Mouse (Mus musculus) thymus, postnatal 0 days (tissue): ENCODE measurements around the gene Mpped2. TPM values are rescaled to one million over a fixed set of nuclear protein-coding genes. Genes with fewer than 3 reads are reported as not detected.

Source experiments
- DNase-seq: peaks from one replicate; pipeline ENCODE4 v3.0.0-alpha.2; 2015; ENCODE audit warnings: low spot score
- polyA plus RNA-seq: library from polyadenylated mRNA; unstranded; fragments of >200 nt; fragmentation: Nextera tagmentation; extraction: Ambion mirVana; gene quantifications from 2 replicates; pipeline ENCODE4 v1.2.1, GENCODE M21; 2015

Gene Mpped2
- polyA plus RNA-seq, 1 experiment from 2014 or later, result 8.4 TPM

DNA sequence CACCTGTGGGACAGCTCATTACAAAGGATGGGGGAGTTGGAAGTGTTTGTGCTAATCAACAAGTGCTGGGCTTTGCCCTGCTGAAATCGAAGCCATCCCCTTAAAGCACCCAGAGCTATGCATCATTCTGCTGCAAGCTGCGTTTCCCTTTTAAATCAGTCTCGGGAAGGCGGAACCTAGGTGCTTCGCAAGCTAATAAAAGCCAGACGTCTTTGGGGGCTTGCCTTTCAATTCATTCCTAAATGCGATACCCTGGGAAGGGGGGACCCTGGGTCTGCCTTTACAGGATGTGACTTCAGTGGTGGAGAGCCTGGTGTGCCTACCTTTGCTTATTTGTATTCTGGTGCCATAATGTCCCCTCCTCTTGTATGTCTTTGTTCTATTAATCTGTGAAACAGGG, 103.2 kb downstream of the Mpped2 start:
- DNase-seq, result no peak

DNA sequence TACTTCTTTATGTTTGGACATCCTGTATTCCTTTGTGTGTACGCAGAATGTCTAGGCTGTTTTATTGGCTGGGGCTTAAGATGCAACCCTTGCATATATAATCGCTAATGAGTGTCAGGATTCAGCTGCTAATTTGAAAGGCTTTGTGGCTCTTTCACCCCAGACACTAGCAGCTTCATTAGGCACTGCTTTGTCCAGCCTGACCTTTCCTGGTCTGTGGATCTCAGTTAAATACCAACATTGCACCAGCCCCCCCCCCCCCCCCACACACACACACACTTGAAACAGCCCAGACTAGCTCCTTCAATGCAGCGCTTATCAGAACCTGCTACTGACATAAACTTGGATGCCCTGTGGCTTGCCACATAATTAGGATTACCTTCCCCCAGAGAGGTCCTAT, 104.8 kb downstream of the Mpped2 start:
- no peak for DNase-seq

DNA sequence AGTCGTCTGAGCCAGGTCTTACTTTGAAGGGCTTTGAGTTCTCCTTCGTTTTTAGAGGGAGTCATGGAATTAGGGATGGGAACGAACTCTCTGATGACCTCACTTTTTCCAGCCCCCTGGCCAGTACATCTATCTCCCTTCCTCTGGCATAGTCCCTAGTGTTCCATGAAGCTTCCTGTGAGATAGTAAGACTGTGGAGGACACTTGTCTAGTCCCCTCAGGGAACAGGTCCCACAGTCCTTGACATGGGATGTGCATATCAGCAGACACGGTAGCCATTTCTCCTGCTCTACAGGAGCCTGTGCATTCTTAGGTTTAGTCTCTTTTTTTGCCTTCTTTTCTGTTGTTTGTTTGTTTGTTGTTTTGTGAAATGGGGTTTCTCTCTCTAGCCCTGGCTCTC, 105.8 kb downstream of the Mpped2 start:
- DNase-seq, result no peak

DNA sequence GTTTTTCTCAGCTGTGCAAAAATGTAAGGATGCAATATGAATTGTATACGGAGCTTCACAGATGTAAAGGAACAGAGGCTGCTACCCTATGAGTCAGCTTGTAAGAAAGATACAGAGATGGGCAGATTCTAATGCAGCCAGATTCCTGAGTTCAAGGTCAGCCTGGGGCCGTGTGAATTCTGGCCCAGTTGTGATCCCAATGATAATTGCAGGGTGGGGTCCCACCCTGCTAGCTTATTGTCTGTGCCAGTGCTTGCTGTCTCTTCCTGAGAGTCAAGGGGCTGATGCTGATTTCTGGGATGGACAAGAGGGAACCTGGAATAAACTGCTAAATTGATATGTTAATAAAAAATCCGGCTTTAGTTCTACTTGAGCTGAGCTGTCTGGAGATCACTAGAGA, 122.8 kb downstream of the Mpped2 start:
- DNase-seq, result no peak

DNA sequence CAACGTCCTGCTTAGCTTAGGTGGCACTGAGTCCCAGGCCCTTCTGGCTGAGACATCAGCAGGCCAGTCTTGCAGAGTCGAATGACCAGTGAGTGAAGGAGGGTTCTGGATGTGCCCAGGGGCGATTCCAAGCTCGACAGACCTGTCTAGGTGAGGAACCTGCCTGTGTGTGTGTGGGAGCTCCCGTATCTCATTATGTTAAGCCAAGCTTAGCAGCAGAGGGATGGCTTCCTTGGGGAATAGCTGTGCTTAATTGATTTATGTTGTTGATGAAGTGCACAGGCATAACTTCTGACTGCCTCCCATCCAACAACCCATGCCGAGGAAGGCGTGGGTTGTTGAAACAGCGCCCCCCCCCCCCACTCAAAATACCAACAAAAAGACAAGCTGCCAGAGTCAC, 128.2 kb downstream of the Mpped2 start:
- DNase-seq, result no peak

DNA sequence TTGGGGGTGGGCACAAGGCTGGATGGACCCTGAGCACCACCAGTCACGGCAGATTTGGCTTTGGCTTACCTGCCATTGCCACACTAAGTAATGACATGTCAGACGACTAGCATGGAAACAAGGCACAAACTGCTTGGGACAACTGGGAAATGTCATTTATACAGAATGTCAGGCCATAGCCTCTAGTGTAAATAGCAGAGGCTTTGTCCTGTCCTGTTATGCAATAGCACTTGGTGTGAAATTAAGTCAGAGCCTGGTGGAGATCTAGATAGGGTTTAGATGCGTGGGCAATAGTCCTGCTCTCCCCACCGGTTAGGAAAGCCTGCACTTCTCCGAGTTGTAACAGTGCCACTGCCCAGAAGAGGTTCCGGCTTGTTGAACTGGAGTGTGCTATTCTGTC, 128.8 kb downstream of the Mpped2 start:
- no peak for DNase-seq

DNA sequence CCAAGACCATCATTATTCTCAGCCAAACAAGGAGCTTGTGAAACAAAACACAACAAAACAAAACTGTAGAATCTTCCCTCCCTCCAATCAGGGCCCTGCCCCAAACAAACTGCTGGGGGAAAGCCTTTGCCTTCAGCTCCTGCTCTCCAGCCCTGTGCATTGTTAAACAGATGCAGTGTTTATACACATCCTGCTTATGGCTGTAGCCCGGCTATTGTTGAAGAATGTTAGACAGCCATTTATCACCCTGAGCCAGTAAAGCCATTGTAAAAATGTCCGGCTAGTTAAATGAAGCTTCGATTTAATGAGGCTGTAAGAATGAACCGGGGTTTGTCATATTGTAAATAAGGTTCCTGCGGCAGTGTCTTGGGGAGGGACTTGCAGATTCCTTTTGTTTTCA, 129.5 kb downstream of the Mpped2 start:
- DNase-seq, result no peak

DNA sequence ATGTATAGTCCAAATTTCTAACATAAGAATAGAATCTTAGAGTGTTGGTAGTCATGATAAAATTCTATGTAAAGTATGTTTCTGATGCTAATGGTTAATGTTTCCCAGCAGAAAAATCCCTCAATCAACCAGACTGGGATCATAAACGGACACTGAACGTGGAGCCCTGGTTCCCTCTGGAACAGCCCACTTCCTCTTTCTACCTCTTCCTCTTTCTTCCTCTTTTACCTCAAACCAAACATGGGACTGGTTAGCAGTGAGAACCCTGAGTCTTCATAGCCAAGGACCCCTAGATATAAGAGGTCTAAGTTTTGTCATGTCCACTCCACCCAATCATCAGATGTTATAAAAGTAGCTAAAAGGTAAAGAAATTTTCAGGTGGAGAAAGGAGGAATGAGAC, 132.4 kb downstream of the Mpped2 start:
- no peak for DNase-seq

DNA sequence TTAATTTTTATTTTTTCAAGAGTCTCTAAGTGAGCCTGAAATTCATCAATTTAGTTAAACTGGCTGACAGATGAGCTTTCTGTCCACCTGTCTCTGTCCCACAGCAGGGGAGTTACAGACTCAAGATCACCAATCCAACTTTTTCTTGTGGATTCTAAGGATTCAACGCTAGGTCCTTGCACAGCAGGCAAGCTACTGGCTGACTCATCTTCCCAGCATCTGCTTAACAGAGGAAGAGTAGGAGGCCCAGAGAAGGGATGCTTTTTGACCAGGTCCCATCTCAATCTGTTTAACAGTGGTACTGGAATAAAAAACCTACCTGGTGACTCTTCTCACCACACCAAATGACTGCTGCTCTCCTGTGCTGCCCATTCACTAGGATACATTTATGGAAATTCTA, 133.0 kb downstream of the Mpped2 start:
- DNase-seq, result no peak

DNA sequence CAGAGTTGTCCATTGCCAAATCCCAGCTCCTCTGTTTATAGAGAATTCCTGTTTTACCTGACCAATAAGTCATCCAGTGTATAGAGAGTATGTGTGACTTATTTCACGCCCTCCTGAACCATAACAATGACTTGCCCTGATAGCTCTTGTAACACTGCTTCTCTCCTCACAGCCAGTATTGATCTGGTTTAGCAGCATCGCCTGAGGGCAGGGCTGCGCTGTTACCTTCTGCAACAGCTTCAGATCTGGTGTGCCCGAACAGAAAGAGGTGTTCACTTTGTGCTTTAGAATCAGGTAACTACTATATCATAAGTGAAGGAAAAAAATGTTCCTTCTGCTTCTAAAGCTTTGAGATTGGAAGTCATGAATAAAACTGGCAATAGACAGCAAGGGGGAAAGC, 133.7 kb downstream of the Mpped2 start:
- no peak for DNase-seq

DNA sequence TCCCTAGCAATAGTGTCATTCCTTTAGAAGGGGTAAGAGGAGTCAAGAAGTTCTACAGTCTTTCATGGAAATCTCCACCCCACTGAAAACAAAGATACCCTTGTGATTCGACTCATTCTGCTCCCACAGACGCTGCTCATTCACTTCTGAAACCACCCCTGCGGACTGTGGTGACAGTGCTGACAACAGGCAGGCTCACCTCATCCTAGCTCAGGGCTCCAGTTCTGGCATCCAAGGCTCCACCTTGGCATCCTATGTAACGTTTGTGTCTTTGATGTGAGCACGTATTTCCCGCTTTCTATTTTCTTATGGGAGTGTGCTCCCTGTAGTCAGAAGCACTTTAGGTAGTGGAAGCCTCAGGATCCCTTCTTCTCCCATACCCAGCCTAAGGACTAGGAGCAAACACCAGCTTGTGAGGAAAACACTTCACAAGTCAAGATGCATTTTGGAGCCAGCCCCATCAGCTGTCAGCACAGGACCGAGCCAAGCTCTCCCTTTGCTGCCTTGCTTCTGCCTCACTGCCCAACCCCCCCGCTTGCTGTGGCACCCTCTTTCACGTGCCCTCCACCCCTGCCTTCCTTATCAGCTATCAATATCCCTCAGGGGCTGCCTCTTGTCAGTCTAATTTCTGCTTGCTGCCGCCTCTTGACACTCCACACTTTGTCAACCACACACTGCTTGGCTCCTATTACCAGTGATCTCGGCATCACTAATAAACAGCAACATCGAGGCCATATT, 135.7 kb downstream of the Mpped2 start:
- DNase-seq, result no peak

DNA sequence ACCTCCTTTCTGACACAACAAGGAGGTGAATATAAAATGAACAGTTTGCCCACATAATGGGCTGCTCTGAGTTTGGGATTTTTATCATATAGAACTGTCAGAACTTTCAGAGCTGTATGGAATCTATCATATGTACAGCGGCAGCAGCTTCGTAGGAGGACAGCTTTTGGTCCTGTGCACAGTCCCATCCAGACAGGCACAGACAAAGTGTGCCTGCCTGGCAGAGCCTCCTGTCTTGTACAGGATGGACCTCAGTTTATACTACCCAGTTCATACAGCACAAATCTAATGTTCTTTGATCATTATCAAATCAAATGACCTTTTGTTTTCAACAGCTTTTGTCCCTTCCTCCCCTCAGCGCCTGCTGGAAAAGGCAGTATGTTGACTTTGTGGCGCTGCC, 136.4 kb downstream of the Mpped2 start:
- no peak for DNase-seq

DNA sequence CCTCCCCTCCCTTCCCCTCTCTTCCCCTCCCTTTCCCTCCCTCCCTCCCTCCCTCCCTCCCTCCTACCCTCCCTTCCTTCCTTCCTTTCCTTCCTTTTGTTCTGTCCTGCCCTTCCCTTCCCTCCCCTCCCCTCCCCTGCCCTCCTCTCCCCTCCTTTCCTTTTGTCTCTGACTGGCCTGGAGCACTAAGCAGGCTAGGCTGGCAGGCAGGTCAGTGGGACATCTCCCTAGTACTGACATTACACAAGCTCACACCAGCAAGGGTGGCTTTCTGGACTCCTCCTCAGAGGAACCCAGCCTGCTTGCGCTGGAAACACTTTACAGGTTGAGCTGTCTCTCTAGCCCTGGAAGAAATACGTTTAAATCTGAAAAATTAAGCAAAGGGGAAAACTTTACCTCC, 139.5 kb downstream of the Mpped2 start:
- no peak for DNase-seq

DNA sequence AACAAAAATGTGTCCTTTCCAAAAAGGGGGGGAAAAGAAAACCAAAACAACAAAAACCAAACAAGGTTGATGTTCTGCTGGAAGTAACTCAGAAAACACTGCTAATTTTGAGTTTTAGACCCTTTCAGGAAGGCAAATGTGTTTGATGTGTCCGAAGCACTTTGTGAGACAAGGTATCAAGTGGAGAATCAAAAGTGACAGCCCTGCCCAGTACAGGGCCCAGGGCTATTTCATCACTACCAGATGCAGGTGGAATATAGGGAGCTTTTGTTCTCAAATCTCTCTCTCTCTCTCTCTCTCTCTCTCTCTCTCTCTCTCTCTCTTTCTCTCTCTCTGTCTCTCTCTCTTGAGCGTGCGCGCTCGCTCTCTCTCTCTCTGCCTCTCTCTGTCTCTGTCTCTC, 140.1 kb downstream of the Mpped2 start:
- no peak for DNase-seq

DNA sequence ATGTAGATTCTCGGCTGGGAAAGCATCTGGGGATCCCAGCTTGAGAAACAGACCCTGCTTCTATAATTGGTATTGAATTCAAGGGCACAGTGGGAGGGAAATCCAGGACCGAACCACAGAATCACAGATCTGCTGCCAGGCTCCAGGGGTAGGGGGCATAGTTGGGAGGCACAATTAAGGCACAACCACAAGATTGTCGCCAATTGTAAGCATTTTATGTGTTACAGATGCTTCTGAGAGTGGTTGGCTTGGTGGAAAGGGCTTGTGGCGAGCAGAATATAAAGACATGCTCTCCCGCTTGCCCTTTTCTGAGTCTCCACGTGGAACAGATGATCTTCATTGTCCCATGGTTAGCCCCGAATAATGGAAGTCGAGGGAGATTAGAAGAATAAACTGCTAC, 142.3 kb downstream of the Mpped2 start:
- DNase-seq, result no peak

DNA sequence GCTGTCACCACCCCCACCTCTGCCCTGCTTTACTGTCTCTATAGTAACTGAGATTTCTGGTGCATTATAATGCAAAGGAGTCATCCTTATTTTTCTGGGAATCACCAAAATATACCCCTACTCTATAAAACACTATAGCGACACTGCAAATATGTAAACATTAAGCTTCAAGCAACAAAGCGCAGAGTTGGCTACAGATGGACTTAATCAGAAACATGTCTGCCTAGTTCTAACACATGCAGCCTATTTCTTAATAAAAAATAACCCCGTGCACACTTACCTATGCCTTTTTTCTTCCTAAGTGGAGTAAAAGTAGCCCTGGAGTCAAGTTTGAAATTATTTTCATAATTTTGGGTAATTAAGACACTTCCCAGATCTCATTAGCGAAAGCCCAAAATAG, 144.2 kb downstream of the Mpped2 start:
- DNase-seq, result no peak

DNA sequence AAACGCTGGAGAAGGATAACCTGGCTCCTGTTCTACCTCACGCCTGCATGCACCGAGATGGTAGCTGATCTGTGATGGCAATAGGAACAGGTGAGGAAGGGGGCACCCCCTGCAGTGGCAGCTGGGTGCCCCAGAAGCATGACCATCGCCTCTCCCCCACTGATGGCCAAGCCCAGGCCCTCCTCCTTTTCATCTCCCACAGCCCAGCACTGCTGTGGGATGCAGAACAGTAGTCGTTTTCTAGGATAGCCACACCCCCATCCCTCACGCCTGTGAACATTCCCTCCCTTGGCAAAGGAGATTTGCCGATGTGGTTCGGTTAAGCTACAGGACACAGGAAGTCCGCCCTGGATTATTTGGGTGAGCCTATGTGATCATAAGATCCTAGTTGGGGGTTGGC, 151.1 kb downstream of the Mpped2 start:
- no peak for DNase-seq

DNA sequence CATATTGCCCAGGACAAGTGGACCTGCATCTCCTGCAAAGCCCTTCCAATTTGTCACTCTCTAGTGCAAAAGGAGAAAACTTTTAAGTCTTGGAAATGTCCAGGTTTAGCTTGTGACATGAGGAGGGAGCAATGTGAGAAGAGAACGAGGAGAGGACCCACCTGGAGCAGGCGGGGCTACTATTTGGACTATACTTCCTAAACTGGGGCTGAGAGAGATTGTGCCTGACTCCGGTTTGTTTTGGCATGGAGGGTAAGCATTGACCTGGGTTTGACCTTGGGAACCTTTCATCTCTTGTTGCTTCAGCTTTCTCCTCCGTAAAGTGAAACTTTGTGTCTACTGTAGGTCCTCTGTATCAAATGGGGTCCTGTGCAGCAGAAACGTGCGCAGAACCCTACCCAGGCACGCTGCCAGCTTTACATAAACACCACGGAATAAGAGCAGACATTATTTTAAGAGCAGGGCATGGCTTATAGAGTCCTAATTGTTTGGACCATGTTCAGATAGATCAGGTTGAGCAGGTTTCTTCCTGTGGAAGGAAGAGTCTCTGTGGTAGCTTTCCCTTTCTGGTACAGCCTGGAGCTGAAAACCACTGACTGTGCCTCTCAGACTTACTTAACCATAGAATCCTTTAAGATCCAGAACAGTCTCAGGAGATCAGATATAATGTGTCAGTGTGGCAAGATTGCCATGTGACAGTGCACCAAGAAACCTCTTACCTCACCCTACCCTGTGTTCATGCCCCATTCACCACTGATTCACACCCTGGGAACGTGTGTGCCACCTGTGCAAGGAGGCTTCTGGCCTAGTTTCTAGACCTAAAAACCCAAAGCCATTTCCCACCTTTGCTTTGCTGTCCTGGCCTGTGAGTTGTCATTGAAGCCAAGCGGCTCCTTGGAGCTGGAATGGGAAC, 152.0 kb downstream of the Mpped2 start:
- no peak for DNase-seq

DNA sequence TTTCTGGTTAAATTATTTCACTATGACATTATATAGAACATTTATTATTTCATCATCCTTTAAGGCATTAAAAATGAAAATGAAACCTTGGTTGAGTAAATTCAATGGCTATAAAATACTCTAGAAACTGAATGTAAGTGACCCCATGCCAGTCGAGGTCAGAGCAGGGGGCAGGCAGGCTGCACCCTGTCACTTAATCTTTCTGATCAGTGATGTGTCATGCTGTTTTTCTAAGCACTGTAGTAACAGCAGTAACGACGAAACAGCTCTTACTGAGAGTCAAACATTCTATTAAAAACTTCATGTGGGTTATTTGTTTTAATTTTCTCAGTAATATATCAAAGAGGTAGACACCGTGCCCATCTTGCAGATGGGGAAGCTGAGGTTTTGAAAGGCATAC, 153.4 kb downstream of the Mpped2 start:
- DNase-seq, result no peak

DNA sequence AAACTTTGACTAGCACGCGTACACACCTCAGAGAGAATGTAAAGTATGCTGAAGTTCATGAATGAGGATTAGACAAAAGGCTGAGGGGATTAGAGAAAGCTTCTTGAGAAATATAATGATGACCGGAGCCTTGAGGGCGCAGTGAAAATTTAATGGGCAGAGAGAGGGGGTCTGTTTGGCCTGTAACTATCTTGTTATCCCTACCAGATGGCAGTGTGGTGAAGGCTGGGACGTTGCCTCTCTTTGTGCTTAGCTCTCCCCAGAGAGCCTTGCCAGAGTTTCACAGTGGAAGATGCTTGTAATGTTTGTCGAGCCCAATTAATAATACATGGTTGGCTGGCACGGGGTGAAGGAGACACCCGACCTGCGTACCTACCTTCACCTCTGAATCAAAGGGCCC, 156.3 kb downstream of the Mpped2 start:
- no peak for DNase-seq

DNA sequence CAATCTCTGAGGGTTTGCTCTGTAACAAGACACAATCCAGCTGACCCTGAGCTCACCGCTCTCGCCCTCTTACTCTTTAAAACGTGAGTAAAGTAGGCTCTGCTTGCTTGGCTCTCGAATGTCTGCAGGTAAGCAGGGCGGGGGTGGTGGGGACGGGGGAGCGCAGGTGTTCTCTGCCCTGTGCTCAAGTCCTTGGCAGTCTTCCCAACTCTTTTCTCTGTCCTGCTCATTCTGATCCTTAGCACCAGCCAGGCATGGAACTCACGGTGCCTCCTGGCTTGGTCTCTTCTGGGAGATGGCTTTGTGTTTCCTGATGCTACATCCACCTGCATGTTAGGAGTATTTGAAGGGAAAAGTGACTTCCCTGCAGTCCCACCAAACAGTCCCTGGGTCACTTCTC, 158.4 kb downstream of the Mpped2 start:
- DNase-seq, result no peak

DNA sequence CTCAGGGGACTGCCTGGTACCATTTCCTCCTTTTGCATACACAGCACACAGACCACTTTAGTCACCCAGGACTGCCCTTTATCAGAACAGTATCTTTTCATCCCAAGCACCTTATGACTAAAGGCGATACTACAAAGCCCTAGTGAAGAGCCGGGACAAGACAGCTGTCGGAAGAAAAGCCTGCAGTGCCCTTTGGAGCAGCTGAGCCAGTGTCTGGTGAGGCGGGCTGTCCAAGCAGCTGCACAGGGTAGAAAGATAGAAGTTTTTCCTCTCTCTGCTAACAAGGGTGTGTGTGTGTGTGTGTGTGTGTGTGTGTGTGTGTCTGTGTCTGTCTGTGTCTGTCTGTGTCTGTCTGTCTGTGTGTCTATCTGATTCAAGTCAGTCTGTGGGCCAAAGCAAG, 161.1 kb downstream of the Mpped2 start:
- no peak for DNase-seq

DNA sequence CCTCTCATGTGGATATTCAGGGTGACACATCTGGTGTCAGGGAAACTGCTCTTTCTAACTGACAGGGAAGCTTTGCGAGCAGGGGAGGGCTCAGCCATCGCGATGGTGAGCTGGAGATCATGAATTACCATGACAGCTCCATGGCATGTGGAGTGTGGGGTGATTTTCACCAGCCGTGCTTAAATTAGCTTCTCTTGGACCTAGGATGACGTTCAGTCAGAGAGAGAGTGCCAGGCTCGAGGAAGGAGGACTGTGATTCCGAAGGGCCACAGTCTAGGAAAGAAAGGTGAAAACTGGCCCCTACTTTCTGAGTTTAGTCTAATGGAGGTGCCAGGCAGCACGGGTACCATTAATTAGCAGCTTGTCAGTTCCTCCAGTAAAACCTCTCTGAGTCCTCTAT, 161.7 kb downstream of the Mpped2 start:
- DNase-seq, result no peak
